Mouse (Mus musculus): ENCODE measurements around the gene Klf1. TPM values are rescaled to one million over a fixed set of nuclear protein-coding genes. Genes with fewer than 3 reads are reported as not detected.

The Klf1 gene
- total RNA-seq, 1 experiment from 2014 or later, result not detected

DNA sequence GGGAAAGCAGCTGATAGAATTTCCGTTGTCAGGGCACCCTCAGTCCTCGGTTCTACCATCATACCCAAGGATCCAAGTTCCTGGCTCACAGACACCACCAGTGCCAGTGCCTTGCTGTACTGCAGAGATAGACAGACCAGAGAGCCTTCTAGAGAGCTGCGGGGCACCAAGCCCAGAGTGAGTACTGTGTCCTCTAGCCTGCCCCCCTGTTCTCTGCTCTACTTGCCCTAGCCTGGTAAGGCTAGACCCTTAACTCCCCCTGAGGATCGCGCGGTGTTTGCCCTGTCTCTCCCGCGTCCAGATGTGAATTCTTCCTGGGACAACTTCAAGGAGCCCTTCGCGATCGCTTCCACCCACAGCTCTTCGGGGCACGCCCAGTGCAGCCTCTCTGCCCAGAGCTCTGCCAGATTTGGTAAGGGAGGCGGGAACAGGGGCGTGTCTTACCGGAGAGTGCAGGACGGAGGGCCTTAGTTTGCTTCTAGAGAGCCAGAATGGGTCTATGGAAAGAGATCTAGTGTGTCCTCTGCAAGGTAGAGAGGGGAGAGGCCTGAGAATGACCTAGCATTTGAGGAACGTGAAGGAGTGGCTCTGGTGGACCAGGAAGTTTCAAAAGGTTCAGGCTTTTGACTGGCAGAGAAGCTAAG lies 51.0 kb downstream of the Klf1 start:
- ATAC-seq (ENCODE audit: extremely low read depth, insufficient number of reproducible peaks, low FRiP score, poor library complexity, severe bottlenecking), result no peak

Other genes starting within 250 kb of the Klf1 start
- gene Ier2, start 239.1 kb upstream of the Klf1 start, total RNA-seq (2017), result 115 and 124 TPM in 2 replicates
- 83.2 and 89.7 TPM in 2 replicates for gene Trmt1, start 215.6 kb upstream of the Klf1 start, total RNA-seq (2017)
- 30.2 and 33.9 TPM in 2 replicates for gene Nacc1, start 214.1 kb upstream of the Klf1 start, total RNA-seq (2017)
- 54.5 and 59.7 TPM in 2 replicates for gene Lyl1, start 200.5 kb upstream of the Klf1 start, total RNA-seq (2017)
- 0.61 and 3.4 TPM in 2 replicates for gene G430095P16Rik, start 178.9 kb upstream of the Klf1 start, total RNA-seq (2017)
- gene Nfix, start 101.6 kb upstream of the Klf1 start, total RNA-seq (2017), result 1.7 and 3.4 TPM in 2 replicates
- 4.5 and 5.5 TPM in 2 replicates for gene Dand5, start 79.1 kb upstream of the Klf1 start, total RNA-seq (2017)
- gene Gadd45gip1, start 70.4 kb upstream of the Klf1 start, total RNA-seq (2017), result 14.1 and 16.7 TPM in 2 replicates
- 46.6 and 57.8 TPM in 2 replicates for gene Rad23a, start 61.3 kb upstream of the Klf1 start, total RNA-seq (2017)
- gene Calr, start 55.0 kb upstream of the Klf1 start, total RNA-seq (2017), result 690 and 751 TPM in 2 replicates
- gene Farsa, start 44.9 kb upstream of the Klf1 start, total RNA-seq (2017), result 50.7 and 56.2 TPM in 2 replicates
- gene Syce2, start 29.8 kb upstream of the Klf1 start, total RNA-seq (2017), result 4.4 and 5.5 TPM in 2 replicates
- gene Gcdh, start 8.0 kb upstream of the Klf1 start, total RNA-seq (2017), result 21.0 and 21.5 TPM in 2 replicates
- 31.7 and 34.7 TPM in 2 replicates for gene Dnase2a, start 6.6 kb downstream of the Klf1 start, total RNA-seq (2017)
- 0.12 and 0.23 TPM in 2 replicates for gene Mast1, start 35.4 kb downstream of the Klf1 start, total RNA-seq (2017)
- gene Rtbdn, start 45.1 kb downstream of the Klf1 start, total RNA-seq (2017), result not detected in 2 replicates
- gene Gm49661, start 67.5 kb downstream of the Klf1 start, total RNA-seq (2017), result not detected in 2 replicates
- gene Prdx2, start 67.7 kb downstream of the Klf1 start, total RNA-seq (2017), result 92.5 and 96.9 TPM in 2 replicates
- gene Rnaseh2a, start 67.8 kb downstream of the Klf1 start, total RNA-seq (2017), result 26.5 and 36.0 TPM in 2 replicates
- gene Junb, start 76.8 kb downstream of the Klf1 start, total RNA-seq (2017), result 867 and 1,013 TPM in 2 replicates
- gene Hook2, start 88.7 kb downstream of the Klf1 start, total RNA-seq (2017), result 8.6 and 12.0 TPM in 2 replicates
- gene Best2, start 112.6 kb downstream of the Klf1 start, total RNA-seq (2017), result not detected in 2 replicates
- 38.9 and 43.1 TPM in 2 replicates for gene Asna1, start 123.4 kb downstream of the Klf1 start, total RNA-seq (2017)
- gene Trir, start 124.9 kb downstream of the Klf1 start, total RNA-seq (2017), result 124 and 193 TPM in 2 replicates
- gene Tnpo2, start 135.0 kb downstream of the Klf1 start, total RNA-seq (2017), result 16.9 TPM in 2 replicates
- gene Fbxw9, start 158.1 kb downstream of the Klf1 start, total RNA-seq (2017), result 6.3 and 7.9 TPM in 2 replicates
- not detected in 2 replicates for gene Gm5741, start 166.1 kb downstream of the Klf1 start, total RNA-seq (2017)
- gene Dhps, start 169.8 kb downstream of the Klf1 start, total RNA-seq (2017), result 41.9 and 48.2 TPM in 2 replicates
- 22.0 and 23.6 TPM in 2 replicates for gene Wdr83os, start 178.8 kb downstream of the Klf1 start, total RNA-seq (2017)
- gene Wdr83, start 179.4 kb downstream of the Klf1 start, total RNA-seq (2017), result 15.8 and 17.6 TPM in 2 replicates
- gene Man2b1, start 181.3 kb downstream of the Klf1 start, total RNA-seq (2017), result 192 and 197 TPM in 2 replicates
- not detected in 2 replicates for gene Zfp791, start 221.2 kb downstream of the Klf1 start, total RNA-seq (2017)
- not detected in 2 replicates for gene Cks1brt, start 250.0 kb downstream of the Klf1 start, total RNA-seq (2017)

Data from neutrophil, adult 5-6 weeks (primary cell).